Mouse (Mus musculus): ENCODE results near the gene Fndc11.

GRCm38 (mm10) chr2:181251841-181252240 lies 32.0 kb downstream of the Fndc11 start:
- TF ChIP-seq CTCF (IDR thresholded peaks at IDR 0.05; ENCODE audit: low read depth, low read length) (no peak), POLR2A (IDR thresholded peaks at IDR 0.05; ENCODE audit: insufficient read depth, low read length) (no peak)

All from ES-Bruce4 (cell line).